Mouse (Mus musculus) liver, embryonic 14.5 days (tissue): ENCODE data around the gene Nfkbie. TPM values are rescaled to one million over a fixed set of nuclear protein-coding genes. Genes with fewer than 3 reads are reported as not detected.

ENCODE experiments used
- ATAC-seq: fragments of 200-750 bp; cut with Nextera tagmentation; 2 replicates; pipeline ENCODE4 v1.8.0; 2017; ENCODE audit warnings: moderate number of reproducible peaks, mild to moderate bottlenecking, moderate library complexity; ENCODE audit not compliant: insufficient read depth
- DNase-seq, 3 experiments: peaks; one replicate each; pipeline ENCODE4 v3.0.0-alpha.2; 2012 to 2013; ENCODE audit warnings: low read depth in 3 of 3, low spot score in 3 of 3
- H3K27ac ChIP-seq: fragments of 300-500 bp; sonication (generic); 2 replicates; pipeline ENCODE4 v1.5.1; 2014; ENCODE audit warnings: moderate library complexity, mild to moderate bottlenecking, control low read depth, inconsistent platforms
- H3K27me3 ChIP-seq: fragments of 300-500 bp; sonication (generic); 2 replicates; pipeline ENCODE4 v1.6.1; 2014; ENCODE audit warnings: mild to moderate bottlenecking, low read length, moderate library complexity; ENCODE audit not compliant: control insufficient read depth, insufficient read depth
- H3K36me3 ChIP-seq: fragments of 300-500 bp; sonication (generic); replicated peaks from 2 replicates; pipeline ENCODE4 v1.6.1; 2014; ENCODE audit warnings: low read depth; ENCODE audit not compliant: control insufficient read depth, insufficient read depth
- H3K4me1 ChIP-seq, 2 experiments: fragments of 200-500 bp in 1 of 2; fragments of 300-500 bp in 1 of 2; sonication (generic) in 1 of 2; replicated peaks; 2 replicates each; pipeline ENCODE4 v1.6.1; 2012 to 2014; ENCODE audit warnings: antibody characterized with exemption in 1 of 2, inconsistent platforms in 1 of 2, low read length in 1 of 2; ENCODE audit not compliant: control insufficient read depth in 2 of 2, insufficient read depth in 2 of 2
- H3K4me2 ChIP-seq: fragments of 300-500 bp; sonication (generic); 2 replicates; pipeline ENCODE4 v1.6.1; 2014; ENCODE audit warnings: low read depth, mild to moderate bottlenecking, control low read depth, moderate library complexity
- H3K4me3 ChIP-seq, 2 experiments: fragments of 200-500 bp in 1 of 2; fragments of 300-500 bp in 1 of 2; sonication (generic) in 1 of 2; 2 replicates each; pipeline ENCODE4 v1.5.1; 2012 to 2014; ENCODE audit warnings: low read depth in 2 of 2, low read length in 2 of 2, mild to moderate bottlenecking in 2 of 2, control low read depth in 1 of 2, inconsistent platforms in 1 of 2, moderate library complexity in 1 of 2; ENCODE audit not compliant: insufficient read depth in 1 of 2
- H3K9ac ChIP-seq: fragments of 300-500 bp; sonication (generic); replicated peaks from 2 replicates; pipeline ENCODE4 v1.6.1; 2014; ENCODE audit warnings: mild to moderate bottlenecking, control low read depth, moderate library complexity
- H3K9me3 ChIP-seq: fragments of 300-500 bp; sonication (generic); 2 replicates; pipeline ENCODE4 v1.6.1; 2016; ENCODE audit warnings: low read length, mixed read lengths; ENCODE audit not compliant: control insufficient read depth
- CTCF ChIP-seq: IDR thresholded peaks from 2 replicates; pipeline ENCODE4 v1.5.1; 2016; ENCODE audit warnings: antibody characterized with exemption, low read depth, control low read depth
- EP300 ChIP-seq: IDR thresholded peaks from 2 replicates; pipeline ENCODE4 v1.6.1; 2016; ENCODE audit warnings: antibody characterized with exemption, low read depth
- WGBS: fragments of 180-500 bp; shearing (Covaris S2); extraction: QIAGEN DNeasy Blood & Tissue Kit; methylation state at CpG from one replicate; pipeline ENCODE4 v1.1.7; 2014; ENCODE audit not compliant: insufficient replicate concordance; 5-methylcytosine and 5-hydroxymethylcytosine counted together
- polyA plus RNA-seq, 2 experiments: library from polyadenylated mRNA; depleted of rRNA in 1 of 2; stranded (reverse) in 1 of 2; unstranded in 1 of 2; fragments of >200 nt; fragmentation: Nextera tagmentation in 1 of 2; extraction: Ambion mirVana in 1 of 2; gene quantifications; 2 replicates each; pipeline versions ENCODE4 v1.2.1 to v1.2.3; 2012 to 2014

Gene Nfkbie
- polyA plus RNA-seq, 2 experiments, result 0.65 to 0.66 TPM

DNA sequence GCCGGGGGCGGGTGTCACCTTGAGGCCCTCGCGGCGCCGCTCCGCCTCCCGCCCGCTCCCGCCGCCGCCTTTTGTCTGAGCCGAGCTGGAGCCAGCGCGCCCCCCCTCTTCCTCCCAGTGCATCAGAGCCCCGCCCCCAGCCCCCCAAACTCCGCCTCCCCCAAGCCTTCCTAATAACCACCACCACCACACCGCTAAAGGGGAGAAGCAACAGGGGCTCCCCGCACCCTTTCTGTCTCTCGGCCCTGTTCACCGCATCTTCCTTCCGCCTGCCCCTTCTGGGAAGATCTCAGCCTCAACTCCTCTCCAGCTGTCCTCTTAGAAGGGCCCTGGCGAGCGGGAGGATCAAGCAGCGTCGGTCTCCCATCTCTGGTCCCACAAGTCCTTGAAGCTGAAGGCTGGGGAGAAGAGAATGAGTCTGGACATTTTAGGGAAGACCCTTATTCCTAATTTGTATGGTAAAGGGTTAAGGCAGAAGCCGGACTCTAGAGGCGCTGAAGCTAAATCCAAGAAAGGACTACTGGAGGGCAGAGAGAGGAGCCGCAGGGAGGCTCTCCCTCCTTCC lies 5.8 kb upstream of the Nfkbie start, which contains the start of gene Tmem151b:
TSS of gene Tmem151b (minus strand) at position 61 of the 565 bp plus-strand sequence.
- peak within 1 kb of the TSS; percentile 2 to 33; a peak in 2 of 4 replicates for H3K4me3 ChIP-seq
- H3K9ac ChIP-seq, result no peak within 1 kb of the TSS
- TF ChIP-seq EP300, result no peak
- no peak for TF ChIP-seq CTCF
- H3K4me1 ChIP-seq, result 0 out of 4 replicates have a peak, but pooled peaks cover 0 to 2% of the 10 kb centered on the region in 2 experiments
- ATAC-seq, result no peak
- no peak within 1 kb of the TSS for H3K27ac ChIP-seq
- peak within 1 kb of the TSS; percentile 57 for H3K4me2 ChIP-seq
- no peaks in the 10 kb centered on the region for H3K9me3 ChIP-seq
- no peak for DNase-seq
- no peaks in the 10 kb centered on the region for H3K36me3 ChIP-seq
- peaks cover 70% of the 10 kb centered on the region for H3K27me3 ChIP-seq
- 6% methylated on average over 12 of the region's 29 CpGs for WGBS

DNA sequence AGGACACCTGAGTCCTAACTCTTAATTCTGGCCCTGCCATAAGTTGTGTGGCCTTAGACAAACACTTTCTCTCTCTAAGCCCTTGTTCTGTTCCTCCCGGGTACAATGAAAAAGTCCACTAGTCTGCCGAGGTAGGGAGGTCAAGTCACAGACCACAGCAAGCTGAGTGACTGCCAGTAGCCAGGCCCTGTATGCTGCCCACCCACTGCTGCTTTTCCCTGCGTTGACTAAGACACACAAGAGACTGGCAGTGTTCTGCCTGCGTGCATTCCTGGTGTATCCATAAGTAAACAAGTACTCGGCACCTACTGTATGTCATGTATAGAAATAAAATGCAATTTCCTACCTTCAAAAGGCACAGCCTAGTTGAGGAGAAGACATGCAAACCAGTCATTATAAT lies 5.2 kb upstream of the Nfkbie start:
- DNase-seq (no peak), ATAC-seq (no peak)
- Histone ChIP-seq H3K4me1 (peaks cover 0 to 6% of the 10 kb centered on the region in 2 experiments; a peak in 1 of 4 replicates), H3K4me2 (no peak overlapping the region), H3K27me3 (peaks cover 64% of the 10 kb centered on the region), H3K4me3 (no peak overlapping the region), H3K27ac (no peak overlapping the region), H3K36me3 (no peaks in the 10 kb centered on the region), H3K9ac (no peak overlapping the region), H3K9me3 (no peaks in the 10 kb centered on the region)
- 33% methylated on average over 5 of the region's 5 CpGs for WGBS
- no peak for TF ChIP-seq CTCF
- TF ChIP-seq EP300, result no peak

DNA sequence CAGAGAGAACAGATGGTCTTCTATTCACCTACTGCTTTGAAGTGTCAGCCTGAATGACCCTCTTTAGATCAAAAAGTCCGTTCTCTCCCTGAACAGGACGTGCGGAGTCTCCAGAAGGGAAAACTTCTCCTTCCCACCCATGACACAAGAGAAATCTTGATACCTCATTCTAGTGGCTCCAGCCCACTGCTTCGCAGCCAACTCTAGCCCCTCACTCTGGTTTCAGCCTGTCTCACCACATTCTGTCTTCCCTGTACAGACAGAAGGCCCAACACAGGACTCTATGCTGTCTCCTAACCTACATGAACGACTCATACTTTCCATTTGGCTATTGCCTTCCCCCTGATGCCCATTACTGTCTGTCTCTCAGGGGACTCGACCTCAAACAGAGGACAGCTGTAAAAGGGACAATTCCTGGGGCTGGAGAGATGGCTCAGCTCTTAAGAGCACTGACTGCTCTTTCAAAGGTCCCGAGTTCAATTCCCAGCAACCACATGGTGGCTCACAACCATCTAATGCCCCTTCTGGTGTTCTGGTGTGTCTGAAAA lies 4.2 kb upstream of the Nfkbie start:
- Histone ChIP-seq H3K27ac (no peak overlapping the region), H3K9me3 (no peaks in the 10 kb centered on the region), H3K4me1 (peaks cover 0 to 7% of the 10 kb centered on the region in 2 experiments; a peak in 2 of 4 replicates), H3K4me2 (no peak overlapping the region), H3K4me3 (no peak overlapping the region), H3K27me3 (peaks cover 60% of the 10 kb centered on the region), H3K9ac (no peak overlapping the region), H3K36me3 (no peaks in the 10 kb centered on the region)
- TF ChIP-seq EP300 (no peak), CTCF (no peak)
- WGBS, result 47% methylated on average over 7 of the region's 7 CpGs
- ATAC-seq (no peak), DNase-seq (no peak)

DNA sequence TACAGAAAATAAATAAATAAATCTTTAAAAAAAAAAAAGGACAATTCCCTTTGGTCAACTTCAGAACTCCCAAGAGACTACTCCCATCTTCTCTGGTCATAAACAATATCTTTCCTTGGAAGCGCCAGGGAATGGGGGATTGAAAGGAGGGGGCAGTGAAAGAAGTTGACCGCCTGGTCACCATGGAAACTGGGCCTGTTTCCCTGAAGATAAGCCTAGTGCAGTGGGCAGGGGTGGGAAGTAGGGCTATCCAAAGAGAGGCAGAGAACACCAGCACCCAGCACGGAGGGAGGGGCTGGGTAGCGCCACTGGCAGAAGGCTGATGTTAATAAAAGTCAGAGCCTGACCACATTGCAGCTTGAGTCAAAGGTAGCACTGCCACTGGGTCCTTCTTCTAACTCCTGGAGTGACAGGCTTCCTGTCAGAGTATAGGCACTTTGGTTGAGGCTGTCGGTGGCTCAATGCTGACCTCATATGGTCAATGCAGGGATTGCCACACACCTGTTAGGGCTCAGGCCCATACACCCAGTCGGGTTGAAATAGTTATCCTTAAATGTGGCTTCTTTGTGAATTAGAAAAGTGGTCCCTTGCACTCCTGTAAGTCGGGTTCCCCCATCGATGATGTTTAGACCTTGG lies 3.6 kb upstream of the Nfkbie start:
- Histone ChIP-seq H3K4me1 (peaks cover 0 to 13% of the 10 kb centered on the region in 2 experiments; a peak in 3 of 4 replicates), H3K27me3 (peaks cover 60% of the 10 kb centered on the region), H3K4me3 (no peak overlapping the region), H3K4me2 (no peak overlapping the region), H3K9me3 (no peaks in the 10 kb centered on the region), H3K36me3 (no peaks in the 10 kb centered on the region), H3K27ac (no peak overlapping the region), H3K9ac (no peak overlapping the region)
- TF ChIP-seq CTCF (peak; percentile 90), EP300 (no peak)
- peak in 2 of 3 experiments; percentile 34 to 51 for DNase-seq
- no peak for ATAC-seq
- 3% methylated on average over 8 of the region's 8 CpGs for WGBS

DNA sequence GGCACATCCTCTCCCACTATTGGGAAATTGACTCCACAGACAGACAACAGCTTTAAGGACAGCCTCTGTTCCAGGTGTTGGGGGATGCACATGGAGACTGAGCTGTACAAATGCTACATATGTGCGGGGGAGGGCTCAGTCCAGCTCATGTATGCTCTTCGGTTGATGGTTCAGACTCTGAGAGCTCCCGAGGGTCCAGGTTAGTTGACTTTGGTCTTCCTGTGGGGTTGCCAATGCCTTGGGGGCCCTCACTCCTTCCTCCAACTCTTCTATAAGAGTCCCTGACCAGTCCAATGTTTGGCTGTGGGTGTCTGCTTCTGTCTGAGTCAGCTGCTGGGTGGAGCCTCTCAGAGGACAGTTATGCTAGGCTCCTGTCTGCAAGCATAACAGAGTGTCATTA lies 2.4 kb upstream of the Nfkbie start:
- no peak overlapping the region for H3K27ac ChIP-seq
- H3K4me2 ChIP-seq, result no peak overlapping the region
- peaks cover 0 to 13% of the 10 kb centered on the region in 2 experiments; a peak in 3 of 4 replicates for H3K4me1 ChIP-seq
- H3K4me3 ChIP-seq, result no peak overlapping the region
- DNase-seq (no peak), ATAC-seq (no peak)
- no peak overlapping the region for H3K9ac ChIP-seq
- H3K27me3 ChIP-seq, result peaks cover 51% of the 10 kb centered on the region
- no peaks in the 10 kb centered on the region for H3K9me3 ChIP-seq
- 66% methylated on average over 3 of the region's 3 CpGs for WGBS
- TF ChIP-seq EP300 (no peak), CTCF (no peak)
- no peaks in the 10 kb centered on the region for H3K36me3 ChIP-seq
